Mouse (Mus musculus): Measurements from ENCODE around the gene Rfx4.

Gene Rfx4

GRCm38 (mm10) chr10:84913148-84913547 is 157.3 kb downstream of the Rfx4 start:
- no peak for DNase-seq

GRCm38 (mm10) chr10:84915476-84915875 is 159.6 kb downstream of the Rfx4 start:
- DNase-seq = no peak

- DNase-seq = peak; percentile 96 to 97
Measured at GRCm38 (mm10) chr10:84916810-84917730, 161.2 kb downstream of the Rfx4 start, which contains the start of gene Ric8b. Gene Ric8b, plus strand, starts transcription at chr10:84917616.

- DNase-seq = peak in 1 of 2 experiments; percentile 45
Measured at GRCm38 (mm10) chr10:84917731-84918095, 161.9 kb downstream of the Rfx4 start.

DNA sequence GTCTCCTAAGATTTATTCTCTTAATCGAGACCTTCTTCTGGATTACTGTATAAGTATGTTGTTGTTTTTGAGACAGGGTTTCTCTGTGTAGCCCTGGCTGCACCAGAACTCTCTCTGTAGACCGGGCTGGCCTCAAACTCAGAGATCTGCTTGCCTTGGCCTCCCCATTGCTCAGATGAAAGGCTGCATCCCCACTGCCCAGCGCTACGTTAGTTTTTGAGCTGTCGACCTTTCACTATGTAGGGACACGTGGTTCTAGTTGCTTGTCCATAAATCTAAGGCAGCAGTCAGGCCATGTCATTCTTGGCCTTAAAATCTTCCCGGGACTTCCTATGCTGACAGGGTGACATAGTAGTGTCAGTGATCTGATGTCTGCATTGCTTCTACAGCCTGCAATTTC is 170.5 kb downstream of the Rfx4 start:
- DNase-seq = no peak

GRCm38 (mm10) chr10:84926885-84927284 is 171.0 kb downstream of the Rfx4 start:
- DNase-seq = no peak

GRCm38 (mm10) chr10:84928465-84928864 is 172.6 kb downstream of the Rfx4 start:
- DNase-seq = no peak

GRCm38 (mm10) chr10:84935553-84936209 is 179.8 kb downstream of the Rfx4 start:
- DNase-seq = no peak

DNA sequence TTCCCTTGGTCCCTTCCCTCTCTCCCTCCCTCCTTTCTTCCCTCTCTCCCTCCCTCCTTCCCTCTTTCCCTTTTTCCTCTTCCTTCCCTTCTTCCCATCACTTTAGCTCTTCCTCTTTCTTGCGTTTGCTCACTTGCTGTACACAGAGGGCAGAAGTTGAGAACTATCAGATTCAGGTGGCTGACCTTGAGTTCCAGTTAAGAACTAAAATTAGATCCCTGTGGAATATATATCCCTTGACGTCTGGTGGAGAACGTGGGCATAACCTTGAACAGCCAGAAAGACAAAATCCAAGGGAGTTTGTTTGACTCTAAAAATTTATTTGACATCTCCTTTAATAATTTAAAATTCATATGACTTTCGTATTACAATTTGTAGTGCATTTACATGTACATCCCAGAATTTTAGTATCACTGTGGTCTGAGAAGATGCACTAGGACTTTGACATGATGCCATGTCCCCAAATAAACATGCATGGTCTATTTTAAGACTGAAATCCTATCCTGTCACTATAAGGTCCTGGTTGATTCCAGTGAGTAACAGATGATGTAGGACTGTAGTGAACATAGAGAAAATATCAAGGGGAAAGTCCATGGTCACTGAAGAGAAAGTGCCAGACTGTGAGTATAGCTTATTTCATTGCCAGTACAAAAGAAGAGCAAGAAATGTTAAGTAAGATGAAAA is 181.1 kb downstream of the Rfx4 start:
- DNase-seq = no peak

DNA sequence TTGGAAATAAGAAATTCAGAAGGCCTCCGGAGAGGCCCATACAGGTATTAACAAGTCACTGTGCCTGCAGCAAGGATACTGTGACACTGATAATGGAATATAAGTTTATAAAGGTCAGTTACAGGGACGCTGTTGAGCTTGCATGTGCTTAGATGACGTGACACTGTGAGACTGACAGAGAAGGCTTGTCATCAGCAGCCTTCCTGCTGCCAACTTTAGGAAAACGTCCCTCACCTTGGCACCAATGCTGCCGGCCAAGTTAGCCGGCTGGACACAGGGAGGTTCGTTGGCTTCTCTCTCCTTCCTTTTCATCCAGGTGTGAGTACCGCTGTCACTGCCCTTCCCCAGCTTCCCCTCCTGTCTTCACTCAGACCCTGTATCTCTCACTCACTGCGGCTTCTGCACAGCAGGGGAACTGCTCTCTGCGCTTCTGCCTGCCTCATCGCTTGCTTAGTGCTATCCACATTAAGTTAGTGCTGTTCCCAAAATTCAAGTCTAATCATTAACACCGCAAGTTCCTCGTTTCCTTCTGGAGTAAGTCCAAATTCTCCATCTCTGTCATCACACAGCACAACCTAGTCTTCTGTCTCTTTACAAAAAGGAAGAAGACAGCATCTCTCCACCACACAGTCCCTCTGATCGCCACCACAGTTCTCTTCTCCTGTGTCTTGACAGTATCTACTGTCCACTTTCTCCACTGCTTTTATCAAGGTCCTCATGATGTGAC is 182.4 kb downstream of the Rfx4 start:
- DNase-seq = no peak

DNA sequence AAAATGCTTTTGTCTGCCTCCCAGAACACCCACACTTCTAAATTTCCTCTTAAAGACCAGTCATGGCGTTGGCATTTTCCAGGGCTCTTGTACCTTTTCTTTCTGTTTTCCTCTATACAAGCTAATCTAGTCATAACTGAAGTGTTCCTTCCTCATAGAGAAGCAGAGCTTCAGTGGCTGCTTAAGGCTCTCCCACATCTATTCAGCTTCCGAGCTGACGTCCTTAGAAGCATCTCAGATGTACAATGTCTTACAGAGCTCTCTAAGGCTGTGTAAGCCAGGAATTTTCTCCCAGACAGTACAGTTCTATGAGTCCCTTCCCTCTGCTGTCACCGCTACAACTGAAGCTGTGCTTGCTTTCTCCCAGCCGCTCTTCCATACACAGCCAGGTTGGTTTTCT is 183.0 kb downstream of the Rfx4 start:
- no peak for DNase-seq

DNA sequence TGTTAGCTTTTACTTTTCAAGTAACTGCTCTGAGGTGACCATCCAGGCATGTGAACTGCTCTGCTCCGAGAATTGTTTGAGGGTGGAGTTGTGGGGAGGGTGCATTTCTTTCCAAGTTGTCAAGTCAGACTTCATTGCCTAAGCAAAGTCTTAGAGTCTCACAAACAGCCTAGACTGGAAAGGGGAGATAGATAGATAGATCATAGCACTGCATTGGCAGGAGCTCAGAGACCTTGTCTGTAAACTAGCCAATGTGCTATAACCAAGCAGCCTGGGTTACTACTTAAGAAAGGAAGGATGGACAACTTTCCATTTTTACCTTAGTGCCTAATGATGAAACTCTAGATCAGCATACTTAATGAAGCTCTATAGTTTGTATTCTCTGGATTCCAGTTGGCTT is 184.5 kb downstream of the Rfx4 start:
- DNase-seq = no peak

GRCm38 (mm10) chr10:84945692-84946091 is 189.8 kb downstream of the Rfx4 start:
- peak in 1 of 2 experiments; percentile 13 for DNase-seq

DNA sequence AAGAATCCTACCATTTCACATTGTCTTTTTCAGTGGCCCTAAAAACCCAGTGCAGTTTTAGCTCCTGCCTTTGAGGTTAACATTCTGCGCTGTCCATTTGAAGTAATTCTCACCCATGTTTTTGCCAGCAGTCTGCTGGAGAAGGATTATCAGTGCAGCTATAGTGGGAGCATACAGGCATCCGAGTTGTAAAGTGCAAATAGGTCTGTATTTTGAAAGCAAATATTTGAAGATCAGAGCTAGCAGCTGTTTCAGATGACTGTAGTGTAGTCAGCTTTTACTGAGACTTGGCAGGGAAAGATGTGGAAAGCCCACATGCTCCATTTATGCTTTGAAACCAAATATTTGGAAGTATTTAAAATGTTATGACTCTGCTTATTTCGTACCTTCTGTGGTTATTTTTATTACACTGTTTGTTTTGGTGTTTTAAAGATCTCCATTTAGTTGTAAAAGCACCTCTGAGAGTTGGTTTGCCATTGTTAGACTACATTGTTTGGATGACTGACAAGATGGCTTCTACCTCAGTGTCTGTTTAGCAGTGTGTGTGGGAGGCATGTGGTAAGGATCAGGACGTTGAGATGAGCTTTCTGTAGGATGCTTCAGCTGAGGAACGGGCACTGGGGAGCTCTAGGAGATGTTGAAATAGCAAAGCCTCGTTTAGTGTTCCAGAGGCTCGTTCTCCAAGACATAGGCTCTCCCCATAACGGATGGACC is 193.3 kb downstream of the Rfx4 start:
- no peak for DNase-seq

DNA sequence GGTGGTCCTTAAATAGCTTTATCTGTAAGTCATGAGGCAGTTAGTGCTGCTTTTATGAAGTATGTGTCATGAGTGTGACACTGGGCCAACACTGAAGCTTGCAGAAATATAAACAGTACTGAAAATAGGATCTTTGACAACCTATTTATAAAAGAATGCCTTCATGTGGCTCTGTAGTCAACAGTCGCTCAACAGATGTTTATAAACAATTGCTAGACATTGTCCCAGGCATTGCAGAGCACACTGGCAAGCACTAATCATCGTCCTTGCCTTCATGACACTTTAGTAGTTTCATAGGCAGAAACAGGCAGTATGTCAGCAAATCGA is 193.8 kb downstream of the Rfx4 start:
- no peak for DNase-seq

DNA sequence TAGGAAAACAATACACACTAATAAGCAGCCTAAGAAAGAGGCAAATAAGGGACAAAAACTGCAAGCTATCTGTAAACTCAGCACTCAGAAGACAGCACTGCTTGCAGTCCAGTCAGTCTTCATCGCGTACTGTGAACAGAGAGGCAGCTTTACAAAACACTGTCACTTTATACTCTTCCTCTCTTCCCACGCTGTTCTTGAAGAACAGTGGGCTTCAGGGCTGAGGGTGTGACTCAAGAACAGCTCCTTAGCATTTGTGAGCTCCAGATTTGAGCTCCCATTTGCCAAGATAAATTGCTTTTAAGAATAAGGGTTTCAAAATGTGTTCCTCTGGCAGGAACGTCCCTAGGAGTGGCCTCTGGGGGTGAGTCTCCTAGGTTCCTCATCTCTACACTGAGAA is 194.5 kb downstream of the Rfx4 start:
- no peak for DNase-seq

- no peak for DNase-seq
Measured at GRCm38 (mm10) chr10:84954236-84954635, 198.4 kb downstream of the Rfx4 start.
